Mouse (Mus musculus) cerebellum, adult 8-10 months (tissue): ENCODE results near the gene Krt31.

ENCODE experiments used
- DNase-seq: peaks from one replicate; pipeline ENCODE4 v3.0.0; 2022

The Krt31 gene

DNA sequence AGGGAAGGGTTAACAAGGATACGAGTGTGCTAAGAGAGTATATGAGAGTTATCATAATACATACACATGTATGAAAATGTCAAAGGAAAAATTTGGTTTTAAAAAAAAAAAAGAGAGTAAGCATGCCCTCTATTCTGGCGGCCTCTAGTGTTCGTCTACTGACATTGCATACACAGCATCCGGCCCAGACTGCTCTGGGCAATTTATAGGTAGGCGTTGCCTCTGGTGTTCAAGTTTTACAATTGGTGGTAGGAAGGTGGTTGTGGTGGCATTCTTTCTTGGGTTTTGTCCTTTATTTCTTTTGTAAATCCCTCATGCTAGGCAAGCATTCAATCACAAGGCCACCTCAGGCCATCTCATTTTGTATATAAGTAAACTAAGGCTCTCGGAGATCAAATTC is 45.5 kb downstream of the Krt31 start:
- DNase-seq, result peak; percentile 53

DNA sequence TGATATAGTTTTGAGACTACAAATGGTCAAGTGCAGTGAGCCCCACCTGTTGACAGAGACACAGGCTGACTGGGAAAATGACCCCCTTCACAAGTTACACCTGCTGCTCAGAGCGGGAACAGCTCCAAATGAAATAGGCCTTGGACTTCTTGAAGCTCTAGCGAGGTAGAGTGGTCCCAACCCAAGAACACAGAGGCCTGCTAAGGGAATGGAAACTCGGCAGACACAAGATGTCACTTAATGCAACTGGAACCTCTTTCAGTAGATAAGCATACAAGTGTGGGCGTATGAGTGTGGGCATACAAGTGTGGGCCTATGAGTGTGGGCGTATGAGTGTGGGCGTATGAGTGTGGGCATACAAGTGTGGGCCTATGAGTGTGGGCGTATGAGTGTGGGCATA is 51.3 kb downstream of the Krt31 start:
- no peak for DNase-seq
